Mouse (Mus musculus): ENCODE data around the gene Srcin1. TPM values are rescaled to one million over a fixed set of nuclear protein-coding genes. Genes with fewer than 3 reads are reported as not detected.

Gene Srcin1
- total RNA-seq, 2 experiments from 2014 or later: 11.4 to 12.3 TPM

GRCm38 (mm10) chr11:97579088-97579857, 3.3 kb upstream of the Srcin1 start:
- no peak for DNase-seq (ENCODE audit: low spot score in 2 of 2)

GRCm38 (mm10) chr11:97578286-97578685, 2.3 kb upstream of the Srcin1 start:
- no peak for DNase-seq (ENCODE audit: low spot score in 2 of 2)

GRCm38 (mm10) chr11:97575638-97576037, 348 bp downstream of the Srcin1 start:
- DNase-seq (ENCODE audit: low spot score in 2 of 2): peak; percentile 77 to 86

GRCm38 (mm10) chr11:97575075-97575474, 911 bp downstream of the Srcin1 start:
- peak in 1 of 2 experiments; percentile 53 for DNase-seq (ENCODE audit: low spot score in 2 of 2)

GRCm38 (mm10) chr11:97574551-97575051, 1.4 kb downstream of the Srcin1 start:
- DNase-seq (ENCODE audit: low spot score in 2 of 2): no peak

GRCm38 (mm10) chr11:97573891-97574550, 2.0 kb downstream of the Srcin1 start:
- no peak for DNase-seq (ENCODE audit: low spot score in 2 of 2)

GRCm38 (mm10) chr11:97572895-97573480, 3.0 kb downstream of the Srcin1 start:
- DNase-seq (ENCODE audit: low spot score in 2 of 2): no peak

- no peak for DNase-seq (ENCODE audit: low spot score in 2 of 2)
Observed at GRCm38 (mm10) chr11:97572089-97572345, 4.0 kb downstream of the Srcin1 start.

GRCm38 (mm10) chr11:97571266-97572088, 4.5 kb downstream of the Srcin1 start:
- no peak for DNase-seq (ENCODE audit: low spot score in 2 of 2)

- no peak for DNase-seq (ENCODE audit: low spot score in 2 of 2)
Observed at GRCm38 (mm10) chr11:97570493-97571137, 5.4 kb downstream of the Srcin1 start.

- no peak for DNase-seq (ENCODE audit: low spot score in 2 of 2)
Observed at GRCm38 (mm10) chr11:97569806-97570205, 6.2 kb downstream of the Srcin1 start.

- no peak for DNase-seq (ENCODE audit: low spot score in 2 of 2)
Observed at GRCm38 (mm10) chr11:97569301-97569724, 6.7 kb downstream of the Srcin1 start.

GRCm38 (mm10) chr11:97568729-97569128, 7.3 kb downstream of the Srcin1 start:
- DNase-seq (ENCODE audit: low spot score in 2 of 2): no peak

GRCm38 (mm10) chr11:97567480-97567879, 8.5 kb downstream of the Srcin1 start:
- DNase-seq (ENCODE audit: low spot score in 2 of 2): no peak

- no peak for DNase-seq (ENCODE audit: low spot score in 2 of 2)
Observed at GRCm38 (mm10) chr11:97566551-97566950, 9.4 kb downstream of the Srcin1 start.

- DNase-seq (ENCODE audit: low spot score in 2 of 2): no peak
Observed at GRCm38 (mm10) chr11:97563730-97564129, 12.3 kb downstream of the Srcin1 start.

GRCm38 (mm10) chr11:97562536-97562935, 13.4 kb downstream of the Srcin1 start:
- peak in 1 of 2 experiments; percentile 43 for DNase-seq (ENCODE audit: low spot score in 2 of 2)

GRCm38 (mm10) chr11:97560210-97560963, 15.6 kb downstream of the Srcin1 start:
- no peak for DNase-seq (ENCODE audit: low spot score in 2 of 2)

- DNase-seq (ENCODE audit: low spot score in 2 of 2): no peak
Observed at GRCm38 (mm10) chr11:97559549-97559948, 16.4 kb downstream of the Srcin1 start.

GRCm38 (mm10) chr11:97557885-97558284, 18.1 kb downstream of the Srcin1 start:
- no peak for DNase-seq (ENCODE audit: low spot score in 2 of 2)

All from adrenal gland, adult 18-20 months (tissue).